Mouse (Mus musculus): ENCODE data around the gene Gpd1. TPM values are rescaled to one million over a fixed set of nuclear protein-coding genes. Genes with fewer than 3 reads are reported as not detected.

Gene Gpd1
- under 1 TPM in 1 of 2 experiments, not detected in 1; 0.15 TPM for total RNA-seq (2023)

DNA sequence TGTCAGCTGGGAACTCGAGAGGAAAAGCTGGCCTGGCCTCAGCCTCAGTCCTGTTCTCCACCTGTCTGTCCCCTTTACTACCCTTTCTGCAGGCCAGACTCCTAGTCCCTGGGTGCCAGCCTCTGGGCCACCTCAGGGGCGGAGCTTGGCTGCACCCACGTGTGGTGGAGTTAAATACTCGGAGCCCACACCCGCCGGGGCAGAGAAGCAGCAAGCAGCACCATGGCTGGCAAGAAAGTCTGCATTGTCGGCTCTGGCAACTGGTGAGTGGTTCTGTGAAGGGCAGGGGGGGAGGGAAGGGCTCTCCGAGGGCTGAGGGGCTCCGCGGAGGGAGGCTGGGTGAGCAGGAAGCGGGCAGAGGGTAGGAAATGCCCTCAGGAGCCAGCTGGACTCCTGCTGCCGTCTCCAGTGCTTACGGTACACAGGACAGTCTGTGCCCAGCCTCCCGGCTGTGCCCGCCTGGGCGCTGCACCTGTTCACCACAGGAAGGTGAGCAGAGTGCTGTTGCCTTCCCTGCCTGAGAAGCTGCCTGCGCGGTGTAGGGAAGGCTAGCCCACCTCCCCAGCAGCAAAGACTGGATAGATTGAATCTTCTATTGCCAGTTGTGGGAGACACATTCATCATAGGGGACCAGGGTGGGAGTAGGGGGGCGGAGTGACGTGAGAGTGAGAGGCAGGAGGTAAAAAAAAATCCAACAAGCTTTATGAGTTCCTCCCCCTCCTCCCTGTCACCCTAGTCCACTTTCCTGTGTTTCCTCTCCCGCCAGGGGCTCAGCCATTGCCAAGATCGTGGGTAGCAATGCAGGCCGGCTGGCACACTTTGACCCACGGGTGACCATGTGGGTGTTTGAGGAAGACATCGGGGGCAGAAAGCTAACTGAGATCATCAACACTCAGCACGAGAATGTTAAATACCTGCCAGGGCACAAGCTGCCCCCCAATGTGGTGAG, at the start of gene Gpd1:
Gene Gpd1, plus strand, starts transcription at position 130 of the 949 bp plus-strand sequence.

DNA sequence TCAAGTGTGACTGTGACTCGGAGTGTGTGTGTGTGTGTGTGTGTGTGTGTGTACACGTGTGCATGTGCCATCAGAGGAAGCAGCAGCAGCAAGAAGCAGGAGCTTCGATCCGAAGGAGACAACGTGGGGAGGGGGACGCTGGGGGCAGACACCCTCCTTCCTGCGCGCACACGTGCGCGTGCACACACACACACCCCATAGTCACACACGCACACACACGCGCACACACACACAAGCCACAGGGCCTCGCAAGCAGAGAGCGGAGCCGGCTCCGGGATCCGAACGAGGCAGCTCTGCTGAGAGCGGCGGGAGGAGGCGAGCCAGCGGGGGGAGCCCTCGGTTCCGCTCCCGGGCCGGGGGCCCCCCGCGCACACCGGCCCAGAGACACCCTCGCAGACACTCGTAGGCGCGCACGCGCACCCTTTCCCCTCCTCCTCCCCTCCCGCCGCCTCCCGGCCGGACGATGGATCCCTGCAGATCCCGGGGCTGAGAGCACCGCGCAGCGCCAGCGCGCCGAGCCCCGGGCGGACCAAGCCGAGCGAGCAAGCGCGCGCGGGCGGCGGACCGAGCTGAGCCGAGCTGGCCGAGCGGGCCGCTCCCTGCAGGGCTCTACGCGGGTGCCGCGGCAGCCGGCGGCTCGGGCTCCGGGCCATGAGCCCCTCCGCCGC, 47.0 kb upstream of the Gpd1 start, which contains the start of gene Asic1:
Gene Asic1, plus strand, starts transcription at position 215 of the 668 bp plus-strand sequence.

DNA sequence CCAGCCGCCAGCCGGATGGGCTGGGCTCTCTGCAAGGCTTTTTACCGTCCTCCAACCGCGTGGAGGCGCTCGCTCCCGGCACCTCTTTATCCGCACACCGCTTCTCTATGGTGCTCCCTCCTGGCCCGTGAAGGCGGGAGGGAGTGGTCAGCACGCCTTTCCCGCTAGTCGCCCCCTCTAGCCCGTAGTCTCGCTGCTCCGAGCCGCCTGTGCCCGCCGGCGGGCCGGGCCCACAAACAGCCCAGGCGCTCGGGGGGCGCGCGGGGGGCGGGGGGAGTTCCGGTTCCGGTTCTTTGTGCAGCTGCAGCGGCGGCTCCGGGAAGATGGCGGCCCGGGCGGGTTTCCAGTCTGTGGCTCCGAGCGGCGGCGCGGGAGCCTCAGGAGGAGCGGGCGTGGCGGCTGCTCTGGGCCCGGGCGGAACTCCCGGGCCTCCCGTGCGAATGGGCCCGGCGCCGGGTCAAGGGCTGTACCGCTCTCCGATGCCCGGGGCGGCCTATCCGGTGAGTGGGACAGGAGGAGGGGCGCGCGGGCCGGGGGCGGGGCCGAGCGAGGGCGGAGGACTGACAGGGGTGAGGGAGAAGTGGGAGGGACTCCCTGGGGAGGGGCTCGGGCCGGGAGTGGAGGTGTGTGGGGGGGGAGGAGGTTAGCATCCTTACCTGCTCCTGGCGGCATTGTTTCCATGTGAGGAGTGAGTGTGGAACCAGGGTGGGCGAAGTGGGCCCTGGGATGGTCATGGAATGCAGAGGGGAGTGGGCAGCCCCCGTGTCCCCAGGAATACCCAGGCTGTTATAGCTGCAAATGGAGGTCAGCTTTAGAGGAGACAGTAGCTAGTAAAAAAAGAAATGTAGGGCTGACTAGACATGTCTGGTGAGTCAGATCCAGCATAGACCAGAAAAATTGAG, 15.1 kb upstream of the Gpd1 start, which contains the start of gene Smarcd1:
Gene Smarcd1, plus strand, starts transcription at position 131 of the 902 bp plus-strand sequence.

DNA sequence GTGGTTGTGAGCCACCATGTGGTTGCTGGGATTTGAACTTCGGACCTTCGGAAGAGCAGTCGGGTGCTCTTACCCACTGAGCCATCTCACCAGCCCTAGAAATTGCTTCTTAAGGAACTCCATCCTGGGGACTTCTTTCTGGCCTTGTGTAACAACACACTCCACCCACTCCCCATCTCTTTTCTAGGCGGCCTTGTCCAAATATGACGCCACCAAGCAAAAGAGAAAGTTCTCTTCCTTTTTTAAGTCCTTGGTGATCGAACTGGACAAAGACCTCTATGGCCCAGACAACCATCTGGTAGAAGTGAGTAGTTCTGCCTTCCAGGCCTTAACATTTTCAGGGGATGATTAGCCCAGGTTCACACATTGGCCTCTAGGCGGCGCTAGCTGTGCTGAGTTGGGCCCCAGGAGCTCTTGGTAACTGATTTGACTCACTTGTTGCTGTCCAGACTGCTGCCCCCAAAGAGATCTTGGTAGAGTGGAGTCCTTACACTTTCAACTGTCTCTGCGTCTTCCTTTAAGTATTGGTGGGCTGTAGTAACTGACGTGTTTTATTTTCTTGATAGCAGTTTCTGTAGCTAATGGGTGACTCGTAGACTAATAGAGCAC, 11.8 kb upstream of the Gpd1 start, which contains the start of gene Gm17349:
Gene Gm17349, minus strand, starts transcription at position 51 of the 609 bp plus-strand sequence.

DNA sequence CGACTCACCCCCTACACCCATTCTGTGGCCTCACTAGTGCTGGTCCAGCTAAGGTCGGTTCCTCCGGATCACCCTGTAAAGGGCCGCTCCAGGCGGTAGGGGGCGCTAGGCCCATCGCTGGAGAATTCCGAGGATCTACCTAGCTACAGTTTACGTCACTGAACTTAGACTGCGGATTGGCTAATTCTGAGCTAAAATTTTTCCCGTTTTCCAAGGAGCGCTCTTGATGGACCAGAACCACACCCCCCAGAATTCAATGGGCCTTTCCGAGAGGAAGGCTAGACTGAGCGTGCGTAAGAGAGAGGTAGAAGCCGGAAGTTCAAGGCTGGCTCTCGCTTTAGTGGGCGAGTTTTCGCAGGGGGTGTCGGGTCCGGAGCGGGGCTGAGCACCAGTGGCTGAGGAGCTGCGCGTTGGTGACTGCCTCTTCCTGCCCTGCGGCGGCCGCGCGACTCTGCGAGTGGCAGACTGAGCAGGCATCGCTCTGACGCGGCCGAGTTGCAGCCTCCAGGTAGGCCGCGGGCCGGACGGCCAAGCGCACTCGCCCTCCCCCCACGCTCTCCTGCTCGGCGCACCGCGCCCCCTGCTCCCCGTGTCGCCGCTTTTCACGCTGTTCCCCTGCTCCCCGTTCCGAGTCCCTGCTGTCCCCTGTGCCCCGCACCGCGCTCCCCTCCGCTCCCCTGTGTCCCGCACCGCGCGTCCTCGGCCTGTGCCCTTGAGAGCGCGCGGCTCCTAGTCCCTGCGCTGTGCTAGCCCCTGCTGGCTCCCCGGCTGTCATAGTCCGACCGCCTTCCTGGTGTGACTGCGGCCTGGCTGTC, 8.2 kb downstream of the Gpd1 start, which contains the start of gene Cox14:
Gene Cox14, plus strand, starts transcription at position 278 of the 815 bp plus-strand sequence.

DNA sequence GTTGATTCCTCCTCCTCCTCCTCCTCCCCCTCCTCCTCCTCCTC, 55.4 kb downstream of the Gpd1 start, which contains the start of gene Cers5:
Gene Cers5, minus strand, starts transcription at position 5 of the 44 bp plus-strand sequence.

Other genes starting within 250 kb of the Gpd1 start
- 1 to 10 TPM; 4.8 to 6.1 TPM for gene Bcdin3d, start 242.8 kb upstream of the Gpd1 start, total RNA-seq (2023)
- gene Faim2, start 189.3 kb upstream of the Gpd1 start, total RNA-seq (2023) = 1 to 10 TPM in 1 of 2 experiments, under 1 TPM in 1; 0.39 to 1.2 TPM
- not detected for gene Aqp2, start 138.5 kb upstream of the Gpd1 start, total RNA-seq (2023)
- gene Aqp5, start 126.7 kb upstream of the Gpd1 start, total RNA-seq (2023) = not detected
- gene Aqp6, start 116.1 kb upstream of the Gpd1 start, total RNA-seq (2023) = not detected
- 10 to 100 TPM; 88.7 to 95.9 TPM for gene Racgap1, start 65.9 kb upstream of the Gpd1 start, total RNA-seq (2023)
- under 1 TPM in 1 of 2 experiments, not detected in 1; 0.11 TPM for gene Asic1, start 47.1 kb upstream of the Gpd1 start, total RNA-seq (2023)
- 10 to 100 TPM; 16.6 to 18.7 TPM for gene Smarcd1, start 15.4 kb upstream of the Gpd1 start, total RNA-seq (2023)
- gene Gm17349, start 12.0 kb upstream of the Gpd1 start, total RNA-seq (2023) = 1 to 10 TPM in 1 of 2 experiments, not detected in 1; 1.6 TPM
- gene Cox14, start 8.1 kb downstream of the Gpd1 start, total RNA-seq (2023) = 10 to 100 TPM; 44.6 to 46.1 TPM
- gene Cers5, start 55.4 kb downstream of the Gpd1 start, total RNA-seq (2023) = 10 to 100 TPM; 22.5 to 31.1 TPM
- gene Lima1, start 157.9 kb downstream of the Gpd1 start, total RNA-seq (2023) = 10 to 100 TPM; 14.0 to 19.9 TPM
- not detected for gene Fam186a, start 249.5 kb downstream of the Gpd1 start, total RNA-seq (2023)